Mouse (Mus musculus) cortical plate, adult 2 months (tissue): ENCODE data around the gene Diras2.

Experiments used
- CTCF ChIP-seq: fragments of 200-500 bp; IDR thresholded peaks from 2 replicates; pipeline ENCODE4 v1.5.1; 2011; ENCODE audit warnings: mild to moderate bottlenecking, control low read depth, low read length; ENCODE audit not compliant: insufficient read depth; ENCODE audit errors: extremely low read depth
- POLR2A ChIP-seq: fragments of 200-500 bp; IDR thresholded peaks from 2 replicates; pipeline ENCODE4 v1.6.1; 2011; ENCODE audit warnings: mild to moderate bottlenecking, low read length, control low read depth; ENCODE audit not compliant: insufficient read depth; ENCODE audit errors: extremely low read depth

GRCm38 (mm10) chr13:52574311-52574710, 43.2 kb upstream of the Diras2 start:
- no peak for TF ChIP-seq POLR2A
- no peak for TF ChIP-seq CTCF
